Mouse (Mus musculus) mature B cell (primary cell): ENCODE results near the gene Ncf4.
"Not testable (repeated sequence)": the region's sequence is repeated elsewhere in the genome, so short reads cannot be mapped to it uniquely, and the experiment has no call there.

Experiments
- in situ Hi-C: fragments of 300-500 bp; cut with MboI; formaldehyde crosslinking; loops from 2 replicates; pipeline ENCODE4 v1.14.3; 2019

The Ncf4 gene

DNA sequence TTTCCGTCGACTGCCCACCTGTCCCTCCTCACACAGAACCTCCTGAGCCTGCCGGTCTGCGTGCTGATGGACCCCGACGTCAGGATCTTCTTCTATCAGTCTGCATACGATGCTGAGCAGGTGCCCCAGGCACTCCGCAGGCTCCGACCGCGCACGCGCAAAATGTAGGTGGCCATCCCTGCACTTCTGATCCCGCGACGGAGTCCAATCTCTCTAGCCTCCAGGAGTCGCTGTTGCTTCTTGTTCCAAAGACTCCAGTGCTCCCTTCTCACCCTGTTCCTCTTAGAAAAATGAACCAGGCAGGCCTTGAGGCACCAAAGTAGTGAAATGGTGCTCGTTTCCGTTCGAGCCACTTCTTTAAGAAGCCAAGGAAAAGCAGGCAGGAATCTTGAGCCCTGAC is 10.2 kb downstream of the Ncf4 start:
- in situ Hi-C loops, result no loop called here

GRCm38 (mm10) chr15:78256602-78257259 is 12.1 kb downstream of the Ncf4 start:
- in situ Hi-C loops, result not testable (repeated sequence)

- in situ Hi-C loops, result no loop called here
These were observed 12.9 kb downstream of the Ncf4 start for GRCm38 (mm10) chr15:78257326-78258050.

DNA sequence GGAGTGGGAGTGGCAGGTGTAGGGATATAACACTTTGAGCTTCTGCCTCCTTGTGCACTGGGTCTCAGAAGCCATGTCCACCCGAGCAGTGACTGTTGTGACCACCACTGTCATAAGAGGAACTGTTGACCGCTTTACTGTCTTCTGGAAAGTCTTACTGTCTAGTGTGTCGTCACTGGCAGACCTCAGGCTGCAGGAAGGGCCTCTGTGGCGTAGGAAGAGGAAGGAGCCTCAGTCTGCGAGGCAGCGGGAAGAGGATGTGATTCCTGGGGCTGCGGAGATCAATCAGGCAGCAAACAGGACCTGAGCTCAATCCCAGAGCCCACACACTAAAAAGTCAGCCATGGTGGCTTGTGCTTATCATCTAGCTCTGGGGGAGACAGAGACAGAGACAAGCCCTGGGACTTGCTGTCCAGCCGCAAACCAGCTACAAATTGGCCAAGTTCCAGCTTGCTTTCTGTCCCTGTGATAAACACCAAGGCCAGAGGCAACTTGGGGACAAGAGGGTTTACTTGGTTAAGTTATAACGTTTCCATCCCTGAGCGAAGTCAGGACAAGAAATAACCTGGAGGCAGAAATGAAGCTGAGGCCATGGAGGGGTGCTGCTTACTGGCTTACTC is 13.8 kb downstream of the Ncf4 start:
- in situ Hi-C loops, result no loop called here

GRCm38 (mm10) chr15:78260668-78261333 is 16.2 kb downstream of the Ncf4 start:
- in situ Hi-C loops, result no loop called here

- in situ Hi-C loops, result no loop called here
These were observed 18.7 kb downstream of the Ncf4 start for GRCm38 (mm10) chr15:78263286-78263685.

- in situ Hi-C loops, result no loop called here
These were observed 22.8 kb downstream of the Ncf4 start for GRCm38 (mm10) chr15:78267441-78267840.

DNA sequence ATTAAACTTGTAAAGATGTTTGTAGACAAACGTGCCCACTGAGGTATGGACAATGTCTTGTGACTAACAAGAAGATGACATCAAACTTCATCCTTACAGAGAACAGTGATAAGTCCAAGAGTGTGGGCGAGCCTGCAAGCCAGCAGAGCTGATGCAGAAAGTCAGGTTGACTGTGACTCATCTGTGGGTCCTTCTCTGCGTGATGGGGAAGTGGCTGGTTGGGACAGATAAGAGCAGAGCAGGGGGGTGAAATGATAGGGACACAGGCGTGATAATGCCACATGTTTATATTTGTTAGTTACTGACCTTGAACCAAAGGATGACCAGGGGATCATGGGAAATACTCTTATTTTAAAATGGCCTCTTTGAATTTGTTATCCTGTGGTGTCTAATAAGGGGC is 23.3 kb downstream of the Ncf4 start:
- in situ Hi-C loops, result no loop called here

DNA sequence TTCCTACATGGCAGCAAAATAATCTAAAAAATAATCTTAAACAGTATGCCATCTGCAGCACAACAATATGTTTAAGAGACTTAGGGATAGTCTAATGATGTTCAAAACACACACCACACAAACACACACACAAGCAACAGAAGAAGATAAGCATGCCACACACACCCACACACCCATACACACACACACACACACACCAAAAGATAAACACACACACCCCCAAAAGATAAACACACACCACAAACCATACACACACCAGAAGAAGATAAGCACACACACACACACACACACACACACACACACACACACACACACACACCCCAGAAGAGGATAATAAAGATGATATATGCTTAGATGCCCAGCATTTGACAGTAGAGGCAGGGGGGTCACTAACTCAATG is 26.6 kb downstream of the Ncf4 start:
- in situ Hi-C loops, result no loop called here

GRCm38 (mm10) chr15:78278308-78278707 is 33.7 kb downstream of the Ncf4 start:
- in situ Hi-C loops, result no loop called here

DNA sequence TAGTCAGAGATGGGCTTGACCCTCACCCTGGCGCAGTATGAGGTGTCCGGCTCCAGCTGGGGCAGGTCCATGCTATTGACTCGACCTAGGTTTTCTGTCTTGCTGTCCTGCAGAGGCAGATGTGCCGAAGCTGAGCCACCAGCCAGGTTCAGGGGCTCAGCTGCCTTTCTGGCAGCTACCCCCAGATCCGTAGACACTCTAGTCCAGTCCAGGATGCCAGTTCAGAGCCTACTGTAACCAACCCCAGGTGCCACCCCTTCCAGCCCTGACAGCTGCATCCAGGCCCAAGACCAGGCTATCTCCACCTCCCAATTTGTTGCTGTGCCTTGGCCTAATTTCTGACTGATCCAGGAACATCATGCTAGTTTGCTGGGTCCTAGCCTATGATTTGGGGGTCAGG is 43.3 kb downstream of the Ncf4 start:
- in situ Hi-C loops, result no loop called here

GRCm38 (mm10) chr15:78289775-78290174 is 45.2 kb downstream of the Ncf4 start:
- in situ Hi-C loops, result not testable (repeated sequence)

GRCm38 (mm10) chr15:78293228-78293627 is 48.6 kb downstream of the Ncf4 start:
- in situ Hi-C loops, result not testable (repeated sequence)

- in situ Hi-C loops, result no loop called here
These were observed 49.1 kb downstream of the Ncf4 start for GRCm38 (mm10) chr15:78293716-78294115.

DNA sequence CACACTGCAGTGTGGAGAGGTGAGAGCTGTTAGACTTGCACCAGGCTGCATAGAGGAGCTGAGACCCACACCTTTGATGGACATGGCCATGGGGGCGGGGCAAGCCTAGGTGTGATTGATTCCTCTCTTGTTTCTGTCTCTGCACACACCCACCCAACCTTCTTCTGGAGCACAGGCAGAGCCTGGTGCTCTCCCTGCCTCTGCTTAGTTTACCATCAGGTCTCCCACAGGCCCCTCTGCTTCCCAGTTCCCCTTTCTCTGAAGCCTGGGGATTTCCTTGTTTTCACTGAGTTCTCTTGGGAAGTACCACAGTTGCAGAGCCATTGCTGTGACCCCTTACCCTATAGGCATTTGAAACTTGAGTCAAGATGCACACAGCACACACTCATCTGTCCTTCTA is 54.0 kb downstream of the Ncf4 start:
- in situ Hi-C loops, result no loop called here

DNA sequence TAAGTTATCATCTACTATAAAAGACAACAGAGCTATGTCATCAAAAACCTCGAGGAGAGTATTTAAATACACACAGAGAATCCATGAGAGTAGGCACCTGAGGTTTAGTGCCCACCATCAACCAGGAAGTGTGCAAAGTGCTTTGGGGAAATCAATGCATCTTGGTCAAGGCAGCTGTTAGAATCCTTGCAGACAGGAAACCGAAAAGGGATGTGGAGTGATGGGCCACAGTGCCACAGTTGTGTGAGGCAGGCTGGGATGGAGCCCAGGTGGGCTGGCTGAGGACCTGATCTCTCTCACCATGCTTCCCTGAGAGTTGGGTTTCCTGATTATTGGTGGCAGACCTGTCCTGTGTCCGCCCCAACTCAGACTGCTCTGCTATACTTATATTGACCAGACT is 55.0 kb downstream of the Ncf4 start:
- in situ Hi-C loops, result no loop called here

GRCm38 (mm10) chr15:78300773-78301172 is 56.2 kb downstream of the Ncf4 start:
- in situ Hi-C loops, result no loop called here

GRCm38 (mm10) chr15:78302718-78303117 is 58.1 kb downstream of the Ncf4 start:
- in situ Hi-C loops, result no loop called here

- in situ Hi-C loops, result no loop called here
These were observed 59.1 kb downstream of the Ncf4 start for GRCm38 (mm10) chr15:78303665-78304233.

DNA sequence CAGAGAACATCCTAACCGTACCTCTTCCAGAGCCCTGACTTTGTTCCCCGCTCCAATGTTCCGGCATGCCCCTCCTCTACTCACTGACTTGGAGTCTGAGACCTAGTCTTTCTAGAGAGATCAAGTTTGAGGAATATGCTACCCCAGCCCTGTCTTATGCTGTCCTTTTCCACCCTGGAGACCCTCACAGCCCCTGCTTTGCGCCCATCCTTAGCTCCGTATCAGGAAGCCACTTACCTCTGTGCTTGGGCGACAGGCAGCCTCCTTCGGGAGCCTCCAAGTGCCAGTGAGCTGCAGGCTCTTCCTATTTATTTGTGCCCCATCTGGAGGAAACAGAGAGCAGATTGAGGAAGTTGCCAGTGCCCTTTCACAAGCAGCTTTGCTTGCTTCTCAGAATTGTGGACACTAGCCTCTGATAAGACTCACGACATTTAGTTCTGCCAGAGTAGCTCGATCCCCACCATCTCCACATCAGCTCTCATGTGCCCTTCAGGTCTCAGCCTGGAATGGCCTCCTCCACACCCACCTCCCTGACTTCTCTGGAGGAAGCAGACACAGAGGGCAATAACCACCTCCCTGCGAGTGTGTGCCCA is 60.8 kb downstream of the Ncf4 start, which contains the start of gene Csf2rb2:
TSS of gene Csf2rb2 (minus strand) at position 381 of the 593 bp plus-strand sequence.
- in situ Hi-C loops, result no loop called here

DNA sequence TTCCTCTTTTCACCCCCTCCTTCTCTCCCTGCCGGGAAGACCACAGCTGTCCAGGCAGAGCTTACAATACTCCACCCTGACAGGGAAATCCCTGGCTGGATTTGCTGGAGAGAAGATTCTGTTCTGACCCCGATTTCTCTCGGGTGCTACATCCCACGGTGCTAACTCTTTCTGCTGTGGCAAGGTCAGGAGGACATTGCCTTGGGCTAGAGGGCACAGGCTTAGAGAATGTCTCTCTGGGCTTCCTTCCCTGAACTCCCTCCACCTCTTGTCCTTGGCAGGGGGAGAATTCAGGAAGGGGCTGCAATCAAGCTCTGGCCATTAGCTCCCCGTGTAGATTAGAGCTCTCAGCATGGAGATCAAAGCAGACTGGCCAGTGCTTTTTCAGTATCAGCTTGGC is 65.3 kb downstream of the Ncf4 start:
- in situ Hi-C loops, result no loop called here

GRCm38 (mm10) chr15:78310971-78311370 is 66.4 kb downstream of the Ncf4 start:
- in situ Hi-C loops, result no loop called here
